Mouse (Mus musculus): Measurements from ENCODE around the gene Lgals7.

DNA sequence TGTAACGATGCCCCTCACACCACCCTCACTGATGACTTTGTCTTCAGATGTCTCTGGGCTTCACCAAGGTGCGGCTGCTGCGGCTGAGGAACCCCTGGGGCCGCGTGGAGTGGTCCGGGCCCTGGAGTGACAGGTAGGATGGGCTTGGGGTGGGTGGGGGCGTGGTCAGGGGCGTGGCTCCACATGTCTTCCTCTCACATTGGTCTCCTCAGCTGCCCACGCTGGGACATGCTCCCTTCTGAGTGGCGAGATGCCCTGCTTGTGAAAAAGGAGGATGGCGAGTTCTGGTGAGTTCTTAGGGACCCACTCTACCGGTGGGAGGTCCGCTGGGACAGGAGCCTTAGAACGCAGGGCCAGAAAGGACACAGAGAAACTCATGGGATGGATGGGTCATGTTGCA lies 22.8 kb downstream of the Lgals7 start:
- TF ChIP-seq CTCF (IDR thresholded peaks at IDR 0.05; ENCODE audit: extremely low read depth, insufficient read depth, insufficient read length, insufficient replicate concordance) (no peak), POLR2A (IDR thresholded peaks at IDR 0.05; ENCODE audit: low read depth, low read length) (no peak)
